Comparison of ENCODE assay signal across 11 mouse cellular contexts in genomic region chr14:60739616-60740015, GRCm38 (mm10). TPM values are rescaled to one million over a fixed set of nuclear protein-coding genes. Genes with fewer than 3 reads are reported as not detected.
DNase-seq lines count a peak whose midpoint lies in the region; ATAC-seq and TF ChIP-seq lines count a peak whose summit lies in the region.
"Had no signal": no experiment of that assay in that cellular context is flagged by ENCODE, and none has a peak within 500 bp of the region (broad histone marks: within the 10 kb centered on the region; RNA-seq: fewer than 3 reads in every experiment).

No protein-coding gene starts in this region.

- peak overlapping the region; percentile 74 for H3K27ac ChIP-seq in heart, adult 2 months
- H3K27ac ChIP-seq in testis, adult 2 months (ENCODE audit: control insufficient read depth, insufficient read depth, low read depth, low read length): peak overlapping the region; percentile 52; the same call in 1 of the 2 replicates
- H3K27ac ChIP-seq in hindbrain, postnatal 0 days: no peak overlapping the region

- intact Hi-C loops in heart, adult 2 months (cut with DNase I): no loop called here

- H3K9me3 ChIP-seq in hindbrain, postnatal 0 days (ENCODE audit: low read length): no peaks in the 10 kb centered on the region

- 47% methylated on average over 12 of the region's 12 CpGs for WGBS in heart, adult 2 months
- 68% methylated on average over 12 of the region's 12 CpGs for WGBS in hindbrain, postnatal 0 days

- no peaks in the 10 kb centered on the region for H3K27me3 ChIP-seq in heart, adult 2 months (ENCODE audit: control insufficient read depth, insufficient read depth, low read length)
- no peaks in the 10 kb centered on the region for H3K27me3 ChIP-seq in testis, adult 2 months (ENCODE audit: control insufficient read depth, insufficient read depth, low read length)
- no peaks in the 10 kb centered on the region for H3K27me3 ChIP-seq in hindbrain, postnatal 0 days (ENCODE audit: insufficient read depth, low read length)

- H3K4me2 ChIP-seq in hindbrain, postnatal 0 days (ENCODE audit: low read depth, low read length): no peak overlapping the region

- no peak for TF ChIP-seq CTCF in heart, adult 2 months (IDR thresholded peaks at IDR 0.05)
- TF ChIP-seq CTCF in testis, adult 2 months (IDR thresholded peaks at IDR 0.05; ENCODE audit: control insufficient read depth, insufficient read depth, insufficient replicate concordance, low read depth, low read length): no peak
- TF ChIP-seq CTCF in hindbrain, postnatal 0 days (IDR thresholded peaks at IDR 0.05; ENCODE audit: low read depth): no peak

- no peak overlapping the region for H3K4me3 ChIP-seq in heart, adult 2 months
- H3K4me3 ChIP-seq in testis, adult 2 months (ENCODE audit: control insufficient read depth, low read depth, low read length): no peak overlapping the region
- no peak overlapping the region for H3K4me3 ChIP-seq in hindbrain, postnatal 0 days (ENCODE audit: low read length)

- no peak for TF ChIP-seq POLR2A in heart, adult 2 months (IDR thresholded peaks at IDR 0.05; ENCODE audit: insufficient read depth, low read depth, low read length)
- TF ChIP-seq POLR2A in testis, adult 2 months (IDR thresholded peaks at IDR 0.05; ENCODE audit: control insufficient read depth, low read depth, low read length): no peak

- ATAC-seq in hindbrain, postnatal 0 days: no peak
- no peak for ATAC-seq in frontal cortex, adult (ENCODE audit: low TSS enrichment)

- peaks cover 50% of the 10 kb centered on the region for H3K4me1 ChIP-seq in heart, adult 2 months (ENCODE audit: control insufficient read depth, insufficient read depth, low read length)
- H3K4me1 ChIP-seq in testis, adult 2 months (ENCODE audit: control insufficient read depth, insufficient read depth, low read length): peaks cover 8% of the 10 kb centered on the region
- peaks cover 28% of the 10 kb centered on the region for H3K4me1 ChIP-seq in hindbrain, postnatal 0 days (ENCODE audit: insufficient read depth, low read length)

- TF ChIP-seq EP300 in heart, adult 2 months (IDR thresholded peaks at IDR 0.05; ENCODE audit: insufficient read depth, low read depth, low read length): no peak

- peaks cover 9% of the 10 kb centered on the region; the same call in 1 of the 2 replicates for H3K36me3 ChIP-seq in heart, adult 2 months (ENCODE audit: control insufficient read depth, insufficient read depth, low read length)
- no peaks in the 10 kb centered on the region for H3K36me3 ChIP-seq in testis, adult 2 months (ENCODE audit: control insufficient read depth, insufficient read depth, low read length)
- H3K36me3 ChIP-seq in hindbrain, postnatal 0 days (ENCODE audit: insufficient read depth, low read length): no peaks in the 10 kb centered on the region

- peaks cover 2% of the 10 kb centered on the region; the same call in 1 of the 2 replicates for H3K79me2 ChIP-seq in heart, adult 2 months (replicated peaks; ENCODE audit: control insufficient read depth, insufficient read depth, low read length)

- no peak overlapping the region; the same call in 1 of the 2 replicates for H3K9ac ChIP-seq in heart, adult 2 months (ENCODE audit: low read depth, low read length)
- H3K9ac ChIP-seq in hindbrain, postnatal 0 days (replicated peaks; ENCODE audit: low read length): 0 out of 2 replicates have a peak overlapping the region, but pooled peaks have one; percentile 0

- no peak for DNase-seq in heart, adult 2 months
- DNase-seq in heart, postnatal 4 days: no peak
- no peak for DNase-seq in testis, postnatal 14 days (ENCODE audit: low spot score)
- DNase-seq in hindbrain, postnatal 0 days (ENCODE audit: low spot score): no peak
- no peak for DNase-seq in urinary bladder, postnatal 10 days (ENCODE audit: low spot score)
- DNase-seq in right cerebral cortex, adult 2 months (ENCODE audit: low spot score in 2 of 2): no peak
- DNase-seq: kidney, adult 11 months had no signal

RNA-seq across cellular contexts. Expression of gene C1qtnf9, which starts 28.3 kb away (rescaled TPM):
- 10 to 100 TPM; 44.0 to 45.5 TPM for total RNA-seq in heart, adult 2 months (2021)
- polyA plus RNA-seq in heart, adult 2 months (2012; rRNA removed): 27.8 and 59.4 TPM in 2 replicates
- total RNA-seq in heart, postnatal 4 days (2021): 10 to 100 TPM; 13.0 to 16.1 TPM
- polyA plus RNA-seq in testis, adult 2 months (2012; rRNA removed): 0.91 and 1.1 TPM in 2 replicates
- not detected in 2 replicates for total RNA-seq in hindbrain, postnatal 0 days (2014; rRNA removed)
- polyA plus RNA-seq in hindbrain, postnatal 0 days (2015; fragmentation: Nextera tagmentation; extraction: Ambion mirVana): 0.19 and 0.24 TPM in 2 replicates
- total RNA-seq: common myeloid progenitor, adult 5-6 weeks; MEL had no signal

RNA-seq across cellular contexts. Expression of gene Mipep, which starts 44.8 kb away (rescaled TPM):
- total RNA-seq in heart, adult 2 months (2021): 10 to 100 TPM; 61.6 to 71.8 TPM
- 26.0 and 38.4 TPM in 2 replicates for polyA plus RNA-seq in heart, adult 2 months (2012; rRNA removed)
- 10 to 100 TPM; 48.0 to 50.8 TPM for total RNA-seq in heart, postnatal 4 days (2021)
- polyA plus RNA-seq in testis, adult 2 months (2012; rRNA removed): 104 and 109 TPM in 2 replicates
- total RNA-seq in hindbrain, postnatal 0 days (2014; rRNA removed): 31.7 and 33.1 TPM in 2 replicates
- 15.7 and 17.5 TPM in 2 replicates for polyA plus RNA-seq in hindbrain, postnatal 0 days (2015; fragmentation: Nextera tagmentation; extraction: Ambion mirVana)

Comparison
In these comparisons a context has a peak if more than half of its experiments do, and no peak if none do; other contexts are left out.
1. RNA of gene C1qtnf9, which starts 28.3 kb away (total RNA-seq): 44.0 to 45.5 TPM in heart, adult 2 months and 13.0 to 16.1 TPM in heart, postnatal 4 days; not detected in hindbrain, postnatal 0 days; every median in the first group is over 10 times any median in the second.